In genomic region chr4:43732171-43732570, GRCm38 (mm10) we compare ENCODE assay signal across 41 mouse cellular contexts. TPM values are rescaled to one million over a fixed set of nuclear protein-coding genes. Genes with fewer than 3 reads are reported as not detected.
DNase-seq lines count a peak whose midpoint lies in the region; ATAC-seq and TF ChIP-seq lines count a peak whose summit lies in the region.
"Had no signal": no experiment of that assay in that cellular context is flagged by ENCODE, and none has a peak within 500 bp of the region (broad histone marks: within the 10 kb centered on the region; RNA-seq: fewer than 3 reads in every experiment).

No protein-coding gene starts in this region.

- TF ChIP-seq POLR2A in lung, adult 2 months (IDR thresholded peaks at IDR 0.05; ENCODE audit: borderline replicate concordance, extremely low read depth, low read depth, low read length): no peak

- H3K9ac ChIP-seq in lung, embryonic 16.5 days (ENCODE audit: low read length): peak overlapping the region; percentile 2; the same call in 1 of the 2 replicates
- H3K9ac ChIP-seq in heart, embryonic 13.5 days: peak overlapping the region; percentile 56
- no peak overlapping the region for H3K9ac ChIP-seq in liver, embryonic 12.5 days
- H3K9ac ChIP-seq: embryonic facial prominence, embryonic 15.5 days; forebrain, embryonic 12.5 days; forebrain, postnatal 0 days; hindbrain, embryonic 15.5 days; limb, embryonic 15.5 days; liver, embryonic 14.5 days; lung, embryonic 14.5 days; midbrain, embryonic 12.5 days; neural tube, embryonic 13.5 days had no signal

- no peaks in the 10 kb centered on the region for H3K27me3 ChIP-seq in lung, embryonic 16.5 days (ENCODE audit: control insufficient read depth, insufficient read depth, low read depth, low read length)
- no peaks in the 10 kb centered on the region for H3K27me3 ChIP-seq in heart, embryonic 13.5 days (replicated peaks)
- H3K27me3 ChIP-seq in liver, embryonic 12.5 days (replicated peaks): peaks cover 6% of the 10 kb centered on the region; the same call in 1 of the 2 replicates
- H3K27me3 ChIP-seq: embryonic facial prominence, embryonic 15.5 days; hindbrain, embryonic 15.5 days; limb, embryonic 15.5 days; midbrain, embryonic 12.5 days; neural tube, embryonic 13.5 days had no signal

- H3K9me3 ChIP-seq in lung, embryonic 16.5 days (ENCODE audit: control insufficient read depth, low read length): no peaks in the 10 kb centered on the region
- H3K9me3 ChIP-seq in heart, embryonic 13.5 days: no peaks in the 10 kb centered on the region
- H3K9me3 ChIP-seq in liver, embryonic 12.5 days (replicated peaks): no peaks in the 10 kb centered on the region
- H3K9me3 ChIP-seq: embryonic facial prominence, embryonic 10.5 days; embryonic facial prominence, embryonic 15.5 days; forebrain, embryonic 12.5 days; hindbrain, embryonic 15.5 days; limb, embryonic 10.5 days; limb, embryonic 15.5 days; midbrain, embryonic 12.5 days; neural tube, embryonic 13.5 days had no signal

- DNase-seq in heart, adult 9 months (ENCODE audit: low spot score in 2 of 2): peak; percentile 46 to 47
- DNase-seq in heart, postnatal 25 days (ENCODE audit: low spot score): no peak
- DNase-seq in lung, adult 2 months: no peak
- peak; percentile 28 to 42 for DNase-seq in heart, postnatal 36 days
- DNase-seq: adrenal gland, adult 2 months; adrenal gland, postnatal 36 days; B cell, adult 2 months; cerebellum, adult 2 months; cerebellum, postnatal 25 days; forebrain, postnatal 0 days; gastrocnemius, postnatal 14 days; kidney, adult 11 months; kidney, postnatal 36 days; layer of hippocampus, postnatal 36 days; lung, embryonic 14.5 days; retina, postnatal 1 day; right cerebral cortex, postnatal 14 days; thymus, adult 18-20 months; thymus, postnatal 25 days had no signal

- H3K4me2 ChIP-seq in lung, embryonic 16.5 days (ENCODE audit: low read depth, low read length): no peak overlapping the region
- H3K4me2 ChIP-seq in heart, embryonic 13.5 days: no peak overlapping the region
- H3K4me2 ChIP-seq in liver, embryonic 12.5 days: no peak overlapping the region
- H3K4me2 ChIP-seq: embryonic facial prominence, embryonic 15.5 days; forebrain, embryonic 12.5 days; hindbrain, embryonic 15.5 days; limb, embryonic 15.5 days; lung, embryonic 14.5 days; midbrain, embryonic 12.5 days; neural tube, embryonic 13.5 days had no signal

- H3K27ac ChIP-seq in lung, embryonic 16.5 days (ENCODE audit: low read length): no peak overlapping the region
- H3K27ac ChIP-seq in heart, embryonic 13.5 days (replicated peaks): no peak overlapping the region
- H3K27ac ChIP-seq in liver, embryonic 12.5 days: no peak overlapping the region
- H3K27ac ChIP-seq: embryonic facial prominence, embryonic 10.5 days; embryonic facial prominence, embryonic 15.5 days; forebrain, embryonic 12.5 days; hindbrain, embryonic 15.5 days; limb, embryonic 10.5 days; limb, embryonic 15.5 days; liver, embryonic 14.5 days; midbrain, embryonic 12.5 days; neural tube, embryonic 13.5 days had no signal

- WGBS in lung, embryonic 16.5 days: 5% methylated on average over 1 of the region's 1 CpGs
- WGBS in lung, adult 2 months: 5% methylated on average over 1 of the region's 1 CpGs
- 27% methylated on average over 1 of the region's 1 CpGs for WGBS in heart, embryonic 13.5 days
- WGBS in liver, embryonic 12.5 days (ENCODE audit: insufficient replicate concordance): 5% methylated on average over 1 of the region's 1 CpGs

- H3K36me3 ChIP-seq in lung, embryonic 16.5 days (ENCODE audit: control insufficient read depth, insufficient read depth, low read length): no peaks in the 10 kb centered on the region
- no peaks in the 10 kb centered on the region for H3K36me3 ChIP-seq in heart, embryonic 13.5 days
- H3K36me3 ChIP-seq in liver, embryonic 12.5 days: no peaks in the 10 kb centered on the region
- H3K36me3 ChIP-seq: embryonic facial prominence, embryonic 10.5 days; embryonic facial prominence, embryonic 15.5 days; forebrain, embryonic 12.5 days; hindbrain, embryonic 15.5 days; limb, embryonic 10.5 days; limb, embryonic 15.5 days; midbrain, embryonic 12.5 days; neural tube, embryonic 13.5 days had no signal

- intact Hi-C loops in heart, postnatal 25 days (cut with DNase I): no loop called here
- intact Hi-C loops in heart, postnatal 36 days (cut with DNase I): no loop called here

- H3K4me1 ChIP-seq in lung, embryonic 16.5 days (replicated peaks; ENCODE audit: control insufficient read depth, insufficient read depth, low read length): peaks cover 44% of the 10 kb centered on the region
- peaks cover 31% of the 10 kb centered on the region for H3K4me1 ChIP-seq in lung, adult 2 months (ENCODE audit: control insufficient read depth, insufficient read depth, low read length)
- H3K4me1 ChIP-seq in heart, embryonic 13.5 days: peaks cover 66% of the 10 kb centered on the region
- H3K4me1 ChIP-seq in liver, embryonic 12.5 days: peaks cover 48% of the 10 kb centered on the region
- H3K4me1 ChIP-seq: hindbrain, embryonic 15.5 days; midbrain, embryonic 12.5 days had no signal

- no peak overlapping the region for H3K4me3 ChIP-seq in lung, embryonic 16.5 days (ENCODE audit: low read length)
- H3K4me3 ChIP-seq in lung, adult 2 months (replicated peaks; ENCODE audit: extremely low read depth, low read depth, low read length): no peak overlapping the region
- no peak overlapping the region for H3K4me3 ChIP-seq in heart, embryonic 13.5 days
- H3K4me3 ChIP-seq in liver, embryonic 12.5 days: no peak overlapping the region
- H3K4me3 ChIP-seq: embryonic facial prominence, embryonic 10.5 days; embryonic facial prominence, embryonic 15.5 days; forebrain, embryonic 12.5 days; hindbrain, embryonic 15.5 days; limb, embryonic 10.5 days; limb, embryonic 15.5 days; megakaryocyte, embryonic 14.5 days; midbrain, embryonic 12.5 days; myocyte; neural tube, embryonic 13.5 days had no signal

- ATAC-seq in lung, embryonic 16.5 days (ENCODE audit: low read depth): no peak
- ATAC-seq in heart, embryonic 13.5 days (ENCODE audit: extremely low read depth, insufficient number of reproducible peaks, low FRiP score, low TSS enrichment): no peak
- no peak for ATAC-seq in liver, embryonic 12.5 days
- ATAC-seq: forebrain, postnatal 0 days; inflammation-experienced regulatory T-cells, adult 6 months had no signal

- TF ChIP-seq CTCF in lung, adult 2 months (IDR thresholded peaks at IDR 0.05; ENCODE audit: insufficient read depth, low read length): no peak

RNA-seq across cellular contexts. Expression of gene Spaar, which starts 2.3 kb away (rescaled TPM):
- total RNA-seq in heart, postnatal 25 days (2021): 1 to 10 TPM; 4.8 to 4.9 TPM
- polyA plus RNA-seq in lung, embryonic 16.5 days (2015; fragmentation: Nextera tagmentation; extraction: Ambion mirVana): 1.2 and 2.1 TPM in 2 replicates
- polyA plus RNA-seq in lung, adult 2 months (2012; rRNA removed): 5.7 and 9.4 TPM in 2 replicates
- polyA plus RNA-seq in heart, embryonic 13.5 days (2015; fragmentation: Nextera tagmentation; extraction: Ambion mirVana): 0.21 and 0.43 TPM in 2 replicates
- 1 to 10 TPM; 4.3 to 6.4 TPM for total RNA-seq in heart, postnatal 36 days (2021)
- 0.02 TPM in 2 replicates for polyA plus RNA-seq in liver, embryonic 12.5 days (2016; fragmentation: Nextera tagmentation; extraction: Ambion mirVana)
- total RNA-seq: granulocyte monocyte progenitor cell, adult 5-6 weeks; midbrain, postnatal 0 days had no signal
- polyA plus RNA-seq: embryonic facial prominence, embryonic 10.5 days; forebrain, embryonic 12.5 days; midbrain, embryonic 12.5 days; neural tube, embryonic 13.5 days had no signal

RNA-seq across cellular contexts. Expression of gene Hrct1, which starts 5.2 kb away (rescaled TPM):
- 1 to 10 TPM; 3.3 to 3.4 TPM for total RNA-seq in heart, postnatal 25 days (2021)
- 2.0 and 2.9 TPM in 2 replicates for polyA plus RNA-seq in lung, embryonic 16.5 days (2015; fragmentation: Nextera tagmentation; extraction: Ambion mirVana)
- polyA plus RNA-seq in lung, adult 2 months (2012; rRNA removed): 14.4 and 15.1 TPM in 2 replicates
- polyA plus RNA-seq in heart, embryonic 13.5 days (2015; fragmentation: Nextera tagmentation; extraction: Ambion mirVana): 0.78 and 1.1 TPM in 2 replicates
- total RNA-seq in heart, postnatal 36 days (2021): 1 to 10 TPM; 4.2 to 4.7 TPM
- 0.14 and 0.19 TPM in 2 replicates for polyA plus RNA-seq in liver, embryonic 12.5 days (2016; fragmentation: Nextera tagmentation; extraction: Ambion mirVana)
- total RNA-seq: granulocyte monocyte progenitor cell, adult 5-6 weeks had no signal
- polyA plus RNA-seq: embryonic facial prominence, embryonic 10.5 days; forebrain, embryonic 12.5 days; inflammation-experienced regulatory T-cells, adult 6 months had no signal

RNA-seq across cellular contexts. Expression of gene Olfr71, which starts 22.1 kb away (rescaled TPM):
- not detected for total RNA-seq in heart, postnatal 25 days (2021)
- polyA plus RNA-seq in lung, embryonic 16.5 days (2015; fragmentation: Nextera tagmentation; extraction: Ambion mirVana): 0.08 and 0.16 TPM in 2 replicates
- polyA plus RNA-seq in lung, adult 2 months (2012; rRNA removed): 0.37 and 0.67 TPM in 2 replicates
- not detected in 2 replicates for polyA plus RNA-seq in heart, embryonic 13.5 days (2015; fragmentation: Nextera tagmentation; extraction: Ambion mirVana)
- total RNA-seq in heart, postnatal 36 days (2021): not detected
- not detected in 2 replicates for polyA plus RNA-seq in liver, embryonic 12.5 days (2016; fragmentation: Nextera tagmentation; extraction: Ambion mirVana)
- total RNA-seq: adrenal gland, adult 2 months; adrenal gland, postnatal 36 days; forebrain, postnatal 0 days; gastrocnemius, postnatal 14 days; granulocyte monocyte progenitor cell, adult 5-6 weeks; heart, postnatal 14 days; layer of hippocampus, postnatal 36 days; midbrain, postnatal 0 days had no signal
- polyA plus RNA-seq: adrenal gland, adult 2 months; brain, embryonic 14.5 days; cerebellum, adult 2 months; embryonic facial prominence, embryonic 10.5 days; embryonic facial prominence, embryonic 15.5 days; forebrain, postnatal 0 days; hindbrain, embryonic 15.5 days; inflammation-experienced regulatory T-cells, adult 6 months; kidney, embryonic 16.5 days; limb, embryonic 10.5 days; limb, embryonic 15.5 days; liver, embryonic 14.5 days; lung, embryonic 14.5 days; midbrain, embryonic 12.5 days; midbrain, postnatal 0 days; myocyte; small intestine, adult 2 months had no signal

RNA-seq across cellular contexts. Expression of gene Olfr70, which starts 31.6 kb away (rescaled TPM):
- total RNA-seq in heart, postnatal 25 days (2021): not detected
- polyA plus RNA-seq in lung, embryonic 16.5 days (2015; fragmentation: Nextera tagmentation; extraction: Ambion mirVana): not detected in 2 replicates
- not detected in 2 replicates for polyA plus RNA-seq in lung, adult 2 months (2012; rRNA removed)
- not detected in 2 replicates for polyA plus RNA-seq in heart, embryonic 13.5 days (2015; fragmentation: Nextera tagmentation; extraction: Ambion mirVana)
- not detected for total RNA-seq in heart, postnatal 36 days (2021)
- not detected in 2 replicates for polyA plus RNA-seq in liver, embryonic 12.5 days (2016; fragmentation: Nextera tagmentation; extraction: Ambion mirVana)
- total RNA-seq: adrenal gland, adult 2 months; adrenal gland, postnatal 36 days; forebrain, postnatal 0 days; gastrocnemius, postnatal 14 days; granulocyte monocyte progenitor cell, adult 5-6 weeks; heart, postnatal 14 days; layer of hippocampus, postnatal 36 days; midbrain, postnatal 0 days had no signal
- polyA plus RNA-seq: adrenal gland, adult 2 months; brain, embryonic 14.5 days; cerebellum, adult 2 months; embryonic facial prominence, embryonic 15.5 days; forebrain, embryonic 12.5 days; forebrain, postnatal 0 days; hindbrain, embryonic 15.5 days; inflammation-experienced regulatory T-cells, adult 6 months; kidney, embryonic 16.5 days; limb, embryonic 10.5 days; limb, embryonic 15.5 days; liver, embryonic 14.5 days; lung, embryonic 14.5 days; midbrain, embryonic 12.5 days; midbrain, postnatal 0 days; myocyte; neural tube, embryonic 13.5 days; small intestine, adult 2 months; stomach, embryonic 14.5 days had no signal

RNA-seq across cellular contexts. Expression of gene Olfr159, which starts 38.6 kb away (rescaled TPM):
- not detected for total RNA-seq in heart, postnatal 25 days (2021)
- polyA plus RNA-seq in lung, embryonic 16.5 days (2015; fragmentation: Nextera tagmentation; extraction: Ambion mirVana): not detected in 2 replicates
- polyA plus RNA-seq in lung, adult 2 months (2012; rRNA removed): 0.13 TPM in 1 of 2 replicates, not detected in the other
- not detected in 2 replicates for polyA plus RNA-seq in heart, embryonic 13.5 days (2015; fragmentation: Nextera tagmentation; extraction: Ambion mirVana)
- not detected for total RNA-seq in heart, postnatal 36 days (2021)
- not detected in 2 replicates for polyA plus RNA-seq in liver, embryonic 12.5 days (2016; fragmentation: Nextera tagmentation; extraction: Ambion mirVana)
- total RNA-seq: adrenal gland, adult 2 months; adrenal gland, postnatal 36 days; forebrain, postnatal 0 days; gastrocnemius, postnatal 14 days; granulocyte monocyte progenitor cell, adult 5-6 weeks; heart, postnatal 14 days; layer of hippocampus, postnatal 36 days; midbrain, postnatal 0 days had no signal
- polyA plus RNA-seq: adrenal gland, adult 2 months; brain, embryonic 14.5 days; cerebellum, adult 2 months; embryonic facial prominence, embryonic 10.5 days; embryonic facial prominence, embryonic 15.5 days; forebrain, embryonic 12.5 days; forebrain, postnatal 0 days; hindbrain, embryonic 15.5 days; inflammation-experienced regulatory T-cells, adult 6 months; kidney, embryonic 16.5 days; limb, embryonic 10.5 days; limb, embryonic 15.5 days; liver, embryonic 14.5 days; lung, embryonic 14.5 days; midbrain, embryonic 12.5 days; midbrain, postnatal 0 days; myocyte; neural tube, embryonic 13.5 days; small intestine, adult 2 months; stomach, embryonic 14.5 days had no signal

Comparison
In these comparisons a context has a peak if more than half of its experiments do, and no peak if none do; other contexts are left out.
1. DNase-seq: peak in heart, adult 9 months (2 of 2) and heart, postnatal 36 days (2 of 2); none in heart, postnatal 25 days (single experiment) and lung, adult 2 months (single experiment).